Mouse (Mus musculus): ENCODE data around the gene Btg3.

- TF ChIP-seq TAL1 (IDR thresholded peaks at IDR 0.05; ENCODE audit: low read length) (no peak), GATA1 (IDR thresholded peaks at IDR 0.05; ENCODE audit: low read length) (no peak)
Observed at GRCm38 (mm10) chr16:78406657-78407056, 29.7 kb upstream of the Btg3 start.
